Mouse (Mus musculus): ENCODE results near the gene Bbx. TPM values are rescaled to one million over a fixed set of nuclear protein-coding genes. Genes with fewer than 3 reads are reported as not detected.

Gene Bbx
- polyA plus RNA-seq, 1 experiment from 2014 or later, result 8.9 TPM

GRCm38 (mm10) chr16:50147900-50148299 is 284.3 kb downstream of the Bbx start:
- no peak for ATAC-seq (ENCODE audit: low read depth)
- Histone ChIP-seq H3K4me3 (replicated peaks) (no peak overlapping the region), H3K9ac (no peak overlapping the region)

More at GRCm38 (mm10) chr16:50147900-50148299, 284.3 kb downstream of the Bbx start:
- H3K9me3 ChIP-seq (replicated peaks), result no peaks in the 10 kb centered on the region; the same call in 1 of the 2 replicates
- H3K4me2 ChIP-seq, result no peak overlapping the region
- no peaks in the 10 kb centered on the region for H3K27me3 ChIP-seq
- DNase-seq, result no peak
- H3K27ac ChIP-seq, result no peak overlapping the region
- 66% methylated on average over 2 of the region's 2 CpGs for WGBS (ENCODE audit: insufficient replicate concordance)
- H3K36me3 ChIP-seq, result no peaks in the 10 kb centered on the region
- no peaks in the 10 kb centered on the region for H3K4me1 ChIP-seq (replicated peaks)

Other genes with a start within 250 kb of the Bbx start
- not detected in 2 replicates for gene Ccdc54, start 158.8 kb upstream of the Bbx start, polyA plus RNA-seq (2015; fragmentation: Nextera tagmentation; extraction: Ambion mirVana)